Mouse (Mus musculus): ENCODE results near the gene Krtap28-13.

Gene Krtap28-13

GRCm38 (mm10) chr1:83060643-83061042 is at the start of gene Krtap28-13:
TSS of gene Krtap28-13 (plus strand) at chr1:83060930.
- DNase-seq (ENCODE audit: low spot score), result no peak

- DNase-seq (ENCODE audit: low spot score), result no peak
These were observed 46.3 kb upstream of the Krtap28-13 start for GRCm38 (mm10) chr1:83014477-83014876.

- no peak for DNase-seq (ENCODE audit: low spot score)
These were observed 45.3 kb upstream of the Krtap28-13 start for GRCm38 (mm10) chr1:83015329-83015879.

GRCm38 (mm10) chr1:83016556-83016955 is 44.2 kb upstream of the Krtap28-13 start:
- DNase-seq (ENCODE audit: low spot score), result no peak

- DNase-seq (ENCODE audit: low spot score), result no peak
These were observed 28.8 kb upstream of the Krtap28-13 start for GRCm38 (mm10) chr1:83031950-83032349.

- DNase-seq (ENCODE audit: low spot score), result no peak
These were observed 28.2 kb upstream of the Krtap28-13 start for GRCm38 (mm10) chr1:83032508-83032907.

GRCm38 (mm10) chr1:83034509-83034908 is 26.2 kb upstream of the Krtap28-13 start:
- DNase-seq (ENCODE audit: low spot score), result no peak

- DNase-seq (ENCODE audit: low spot score), result no peak
These were observed 23.6 kb upstream of the Krtap28-13 start for GRCm38 (mm10) chr1:83036892-83037667.

GRCm38 (mm10) chr1:83038109-83038672 is 22.5 kb upstream of the Krtap28-13 start, which contains the start of gene Slc19a3:
TSS of gene Slc19a3 (minus strand) at chr1:83038448.
- DNase-seq (ENCODE audit: low spot score), result no peak

GRCm38 (mm10) chr1:83039080-83039479 is 21.6 kb upstream of the Krtap28-13 start:
- DNase-seq (ENCODE audit: low spot score), result no peak

GRCm38 (mm10) chr1:83042380-83042779 is 18.4 kb upstream of the Krtap28-13 start, which contains the start of gene Krtap28-10:
TSS of gene Krtap28-10 (minus strand) at chr1:83042480.
- DNase-seq (ENCODE audit: low spot score), result no peak

GRCm38 (mm10) chr1:83044882-83045427 is 15.8 kb upstream of the Krtap28-13 start, which contains the start of gene Gm47969:
TSS of gene Gm47969 (plus strand) at chr1:83044932.
- DNase-seq (ENCODE audit: low spot score), result no peak

GRCm38 (mm10) chr1:83058481-83058880 is 2.2 kb upstream of the Krtap28-13 start:
- DNase-seq (ENCODE audit: low spot score), result no peak

- DNase-seq (ENCODE audit: low spot score), result no peak
These were observed 1.5 kb upstream of the Krtap28-13 start, which contains the start of gene A030005K14Rik for GRCm38 (mm10) chr1:83059278-83059677. TSS of gene A030005K14Rik (minus strand) at chr1:83059378.

GRCm38 (mm10) chr1:83064851-83065250 is 4.1 kb downstream of the Krtap28-13 start:
- DNase-seq (ENCODE audit: low spot score), result no peak

- DNase-seq (ENCODE audit: low spot score), result no peak
These were observed 5.8 kb downstream of the Krtap28-13 start for GRCm38 (mm10) chr1:83066577-83066976.

- no peak for DNase-seq (ENCODE audit: low spot score)
These were observed 6.5 kb downstream of the Krtap28-13 start for GRCm38 (mm10) chr1:83067205-83067604.

GRCm38 (mm10) chr1:83075526-83076189 is 14.9 kb downstream of the Krtap28-13 start:
- no peak for DNase-seq (ENCODE audit: low spot score)

GRCm38 (mm10) chr1:83076190-83076917 is 15.6 kb downstream of the Krtap28-13 start:
- DNase-seq (ENCODE audit: low spot score), result peak; percentile 12

- DNase-seq (ENCODE audit: low spot score), result no peak
These were observed 16.3 kb downstream of the Krtap28-13 start for GRCm38 (mm10) chr1:83077016-83077415.

GRCm38 (mm10) chr1:83084790-83085189 is 24.1 kb downstream of the Krtap28-13 start:
- DNase-seq (ENCODE audit: low spot score), result no peak

Data from testis, postnatal 14 days (tissue).